Mouse (Mus musculus) liver, postnatal 0 days (tissue): Measurements from ENCODE around the gene Kcnk7.

Source experiments
- CTCF ChIP-seq: sonication (generic); IDR thresholded peaks from 2 replicates; pipeline ENCODE4 v1.5.1; 2016; ENCODE audit warnings: antibody characterized with exemption, low read depth
- EP300 ChIP-seq: IDR thresholded peaks from 2 replicates; pipeline ENCODE4 v1.6.1; 2016; ENCODE audit warnings: antibody characterized with exemption, low read depth, mild to moderate bottlenecking

DNA sequence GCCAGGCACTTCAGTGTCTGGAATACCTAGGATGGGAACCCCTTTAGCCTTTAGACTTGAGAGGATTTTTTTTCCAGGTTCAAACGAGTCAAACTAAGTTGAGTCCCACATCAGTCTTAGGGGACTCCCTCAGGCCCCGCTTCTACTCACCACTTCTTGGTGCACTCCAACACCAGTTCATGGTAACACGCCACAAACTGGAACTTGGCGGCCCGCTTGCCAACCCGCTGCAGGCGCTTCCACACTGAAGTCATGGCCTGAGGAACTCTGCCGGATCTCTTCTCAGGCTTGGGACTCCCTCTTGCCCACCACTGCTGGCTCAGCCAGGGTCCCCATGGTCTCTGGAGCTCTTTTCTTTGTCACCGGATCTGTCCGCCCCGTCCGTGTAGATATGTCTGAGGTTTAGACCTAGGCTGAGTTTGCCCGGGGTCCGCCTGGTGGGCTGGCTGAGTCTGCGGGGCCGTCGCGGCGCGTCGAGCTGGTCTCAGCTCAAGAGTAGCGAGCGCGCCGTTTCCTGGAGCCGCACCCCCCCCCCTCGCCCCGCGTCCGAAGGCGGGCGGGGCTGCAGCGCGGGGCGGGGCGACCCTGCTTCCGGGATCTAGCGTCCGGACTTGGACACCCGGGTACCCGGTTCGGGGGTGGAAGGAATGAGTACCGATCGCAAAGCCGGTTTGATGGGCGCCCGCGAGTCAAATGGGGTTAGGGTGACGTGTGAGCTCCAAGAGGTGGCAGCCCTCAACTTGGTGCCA, 21.8 kb downstream of the Kcnk7 start, which contains the start of gene Ehbp1l1:
- no peak for TF ChIP-seq CTCF
- no peak for TF ChIP-seq EP300
